Mouse (Mus musculus) ES-Bruce4 (cell line): Measurements from ENCODE around the gene Tmem184b. TPM values are rescaled to one million over a fixed set of nuclear protein-coding genes. Genes with fewer than 3 reads are reported as not detected.

Source experiments
- H3K27ac ChIP-seq: 2 replicates; pipeline ENCODE4 v1.5.1; 2012; ENCODE audit warnings: low read length, inconsistent platforms; ENCODE audit not compliant: insufficient read depth
- H3K27me3 ChIP-seq: 2 replicates; pipeline ENCODE4 v1.6.1; 2012; ENCODE audit warnings: mild to moderate bottlenecking, low read length, inconsistent platforms; ENCODE audit not compliant: control insufficient read depth, poor library complexity, insufficient read depth, severe bottlenecking
- H3K36me3 ChIP-seq: 2 replicates; pipeline ENCODE4 v1.6.1; 2012; ENCODE audit warnings: inconsistent platforms, mild to moderate bottlenecking, low read length, moderate library complexity; ENCODE audit not compliant: control insufficient read depth, poor library complexity, insufficient read depth, severe bottlenecking
- H3K4me1 ChIP-seq: one replicate; pipeline ENCODE4 v1.8.1; 2011; ENCODE audit warnings: low read length; ENCODE audit not compliant: control insufficient read depth, insufficient read depth
- H3K4me3 ChIP-seq: 2 replicates; pipeline ENCODE4 v1.5.1; 2011; ENCODE audit warnings: low read depth, mild to moderate bottlenecking, low read length
- H3K9ac ChIP-seq: 2 replicates; pipeline ENCODE4 v1.6.1; 2012; ENCODE audit warnings: low read depth, mild to moderate bottlenecking, inconsistent platforms; ENCODE audit not compliant: poor library complexity, severe bottlenecking
- H3K9me3 ChIP-seq: replicated peaks from 2 replicates; pipeline ENCODE4 v1.6.1; 2012; ENCODE audit warnings: mild to moderate bottlenecking, low read length, inconsistent platforms; ENCODE audit not compliant: control insufficient read depth, poor library complexity, insufficient read depth, severe bottlenecking
- CTCF ChIP-seq: IDR thresholded peaks from one replicate; pipeline ENCODE4 v1.8.1; 2011; ENCODE audit warnings: low read depth, low read length
- EP300 ChIP-seq: IDR thresholded peaks from 2 replicates; pipeline ENCODE4 v1.6.1; 2011; ENCODE audit warnings: low read depth, low read length; ENCODE audit not compliant: insufficient read depth
- POLR2A ChIP-seq: IDR thresholded peaks from one replicate; pipeline ENCODE4 v1.8.1; 2011; ENCODE audit warnings: low read length; ENCODE audit not compliant: insufficient read depth
- polyA plus RNA-seq: library from polyadenylated mRNA; stranded (reverse); fragments of >200 nt; gene quantifications from 2 replicates; pipeline ENCODE4 v1.2.4, GENCODE M21; 2011; ENCODE audit warnings: low read depth; ENCODE audit not compliant: missing spikeins, insufficient read depth, insufficient read length

Gene Tmem184b
- polyA plus RNA-seq, 1 experiment, result 59.6 TPM

- peaks cover 5% of the 10 kb centered on the region for H3K36me3 ChIP-seq
Observed at GRCm38 (mm10) chr15:79417379-79417778, 14.0 kb upstream of the Tmem184b start.

GRCm38 (mm10) chr15:79416460-79417085, 13.2 kb upstream of the Tmem184b start:
- no peak overlapping the region for H3K4me3 ChIP-seq
- H3K27ac ChIP-seq, result peak overlapping the region; percentile 82
- no peaks in the 10 kb centered on the region for H3K9me3 ChIP-seq
- no peak overlapping the region for H3K9ac ChIP-seq
- H3K36me3 ChIP-seq, result no peaks in the 10 kb centered on the region; the same call in none of the 2 replicates
- peaks cover 12% of the 10 kb centered on the region for H3K4me1 ChIP-seq
- TF ChIP-seq EP300 (peak; percentile 62; the same call in 1 of the 2 replicates), CTCF (no peak), POLR2A (no peak)
- H3K27me3 ChIP-seq, result no peaks in the 10 kb centered on the region

More at GRCm38 (mm10) chr15:79417379-79417778, 14.0 kb upstream of the Tmem184b start:
- Histone ChIP-seq H3K4me1 (peaks cover 12% of the 10 kb centered on the region), H3K9ac (no peak overlapping the region), H3K27me3 (no peaks in the 10 kb centered on the region), H3K27ac (peak overlapping the region; percentile 82), H3K4me3 (no peak overlapping the region), H3K9me3 (no peaks in the 10 kb centered on the region)
- TF ChIP-seq POLR2A, result no peak
- TF ChIP-seq CTCF, result no peak
- no peak for TF ChIP-seq EP300

GRCm38 (mm10) chr15:79414513-79414912, 11.1 kb upstream of the Tmem184b start:
- Histone ChIP-seq H3K27ac (no peak overlapping the region), H3K9me3 (no peaks in the 10 kb centered on the region), H3K27me3 (no peaks in the 10 kb centered on the region), H3K36me3 (no peaks in the 10 kb centered on the region; the same call in 1 of the 2 replicates), H3K9ac (no peak overlapping the region), H3K4me1 (peaks cover 12% of the 10 kb centered on the region), H3K4me3 (no peak overlapping the region)
- no peak for TF ChIP-seq POLR2A
- no peak for TF ChIP-seq EP300
- TF ChIP-seq CTCF, result no peak

GRCm38 (mm10) chr15:79413802-79414201, 10.4 kb upstream of the Tmem184b start:
- Histone ChIP-seq H3K9ac (no peak overlapping the region), H3K4me1 (peaks cover 12% of the 10 kb centered on the region), H3K9me3 (no peaks in the 10 kb centered on the region), H3K36me3 (no peaks in the 10 kb centered on the region), H3K27me3 (no peaks in the 10 kb centered on the region), H3K27ac (no peak overlapping the region), H3K4me3 (no peak overlapping the region)
- TF ChIP-seq EP300 (no peak), CTCF (no peak), POLR2A (no peak)

GRCm38 (mm10) chr15:79413201-79413600, 9.8 kb upstream of the Tmem184b start:
- no peak for TF ChIP-seq CTCF
- TF ChIP-seq POLR2A, result no peak
- no peak for TF ChIP-seq EP300
- no peaks in the 10 kb centered on the region for H3K9me3 ChIP-seq

GRCm38 (mm10) chr15:79411363-79412065, 8.1 kb upstream of the Tmem184b start:
- no peak overlapping the region for H3K27ac ChIP-seq
- TF ChIP-seq EP300 (no peak), CTCF (peak; percentile 48)
- H3K9me3 ChIP-seq, result no peaks in the 10 kb centered on the region

More at GRCm38 (mm10) chr15:79413201-79413600, 9.8 kb upstream of the Tmem184b start:
- H3K4me1 ChIP-seq, result peaks cover 11% of the 10 kb centered on the region
- no peak overlapping the region for H3K4me3 ChIP-seq
- H3K36me3 ChIP-seq, result no peaks in the 10 kb centered on the region
- H3K9ac ChIP-seq, result no peak overlapping the region
- H3K27me3 ChIP-seq, result no peaks in the 10 kb centered on the region
- H3K27ac ChIP-seq, result no peak overlapping the region

More at GRCm38 (mm10) chr15:79411363-79412065, 8.1 kb upstream of the Tmem184b start:
- H3K36me3 ChIP-seq, result no peaks in the 10 kb centered on the region
- H3K4me1 ChIP-seq, result peaks cover under 1% of the 10 kb centered on the region
- no peaks in the 10 kb centered on the region for H3K27me3 ChIP-seq
- no peak overlapping the region for H3K4me3 ChIP-seq
- H3K9ac ChIP-seq, result no peak overlapping the region
